Mouse (Mus musculus) forebrain, embryonic 10.5 days (tissue): ENCODE measurements around the gene Cacna1g. TPM values are rescaled to one million over a fixed set of nuclear protein-coding genes. Genes with fewer than 3 reads are reported as not detected.
A peak's percentile ranks its signal among the peaks of the same experiment; 100 is the strongest.

Experiments used
- DNase-seq: peaks from one replicate; pipeline ENCODE4 v3.0.0-alpha.2; 2017; ENCODE audit warnings: low spot score; ENCODE audit errors: extremely low spot score
- H3K27ac ChIP-seq: fragments of 300-500 bp; sonication (generic); 2 replicates; pipeline ENCODE4 v1.5.1; 2016; ENCODE audit warnings: mild to moderate bottlenecking
- H3K27me3 ChIP-seq: fragments of 300-500 bp; sonication (generic); 2 replicates; pipeline ENCODE4 v1.6.1; 2016; ENCODE audit warnings: mild to moderate bottlenecking; ENCODE audit not compliant: poor library complexity, severe bottlenecking
- H3K36me3 ChIP-seq: fragments of 300-500 bp; sonication (generic); replicated peaks from 2 replicates; pipeline ENCODE4 v1.6.1; 2016; ENCODE audit warnings: mild to moderate bottlenecking, moderate library complexity
- H3K4me1 ChIP-seq: fragments of 300-500 bp; sonication (generic); 2 replicates; pipeline ENCODE4 v1.6.1; 2016
- H3K4me3 ChIP-seq: fragments of 300-500 bp; sonication (generic); 2 replicates; pipeline ENCODE4 v1.5.1; 2016; ENCODE audit warnings: mild to moderate bottlenecking, moderate library complexity
- H3K9me3 ChIP-seq: fragments of 300-500 bp; sonication (generic); 2 replicates; pipeline ENCODE4 v1.6.1; 2016; ENCODE audit warnings: mild to moderate bottlenecking, moderate library complexity
- WGBS: fragments of 180-500 bp; shearing (Covaris S2); methylation state at CpG from one replicate; pipeline ENCODE4 v1.1.7; 2016; 5-methylcytosine and 5-hydroxymethylcytosine counted together
- polyA plus RNA-seq: library from polyadenylated mRNA; unstranded; fragments of >200 nt; fragmentation: Nextera tagmentation; extraction: Ambion mirVana; gene quantifications from 2 replicates; pipeline ENCODE4 v1.2.1, GENCODE M21; 2016

Gene Cacna1g
- polyA plus RNA-seq, 1 experiment from 2014 or later, result 7.0 TPM

DNA sequence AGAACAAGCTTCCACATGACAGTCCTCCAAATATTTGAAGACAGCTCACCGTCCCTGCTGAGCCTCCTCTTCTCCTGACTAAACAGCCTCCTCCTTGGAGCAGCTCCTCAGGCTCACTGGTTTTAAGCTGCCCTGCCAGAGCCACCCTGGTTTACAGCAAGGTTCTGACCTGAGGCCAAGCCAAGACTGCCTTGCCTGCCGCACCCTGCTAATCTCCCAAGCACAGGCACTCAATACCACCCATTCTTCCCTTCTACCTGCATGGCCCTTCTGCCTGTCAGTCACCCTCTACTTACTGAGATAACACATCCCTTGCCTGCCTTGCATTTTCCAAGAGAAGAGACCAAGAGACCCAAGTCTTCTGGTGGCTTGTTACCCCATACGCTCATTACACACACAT is 17.7 kb downstream of the Cacna1g start:
- no peak overlapping the region for H3K4me3 ChIP-seq
- peaks cover 71% of the 10 kb centered on the region for H3K36me3 ChIP-seq
- peaks cover 54% of the 10 kb centered on the region for H3K4me1 ChIP-seq
- 78% methylated on average over 3 of the region's 3 CpGs for whole genome bisulfite sequencing
- peaks cover 10% of the 10 kb centered on the region; the same call in 1 of the 2 replicates for H3K27me3 ChIP-seq
- peak overlapping the region; percentile 40; the same call in 1 of the 2 replicates for H3K27ac ChIP-seq
- DNase-seq, result no peak
- H3K9me3 ChIP-seq, result no peaks in the 10 kb centered on the region

DNA sequence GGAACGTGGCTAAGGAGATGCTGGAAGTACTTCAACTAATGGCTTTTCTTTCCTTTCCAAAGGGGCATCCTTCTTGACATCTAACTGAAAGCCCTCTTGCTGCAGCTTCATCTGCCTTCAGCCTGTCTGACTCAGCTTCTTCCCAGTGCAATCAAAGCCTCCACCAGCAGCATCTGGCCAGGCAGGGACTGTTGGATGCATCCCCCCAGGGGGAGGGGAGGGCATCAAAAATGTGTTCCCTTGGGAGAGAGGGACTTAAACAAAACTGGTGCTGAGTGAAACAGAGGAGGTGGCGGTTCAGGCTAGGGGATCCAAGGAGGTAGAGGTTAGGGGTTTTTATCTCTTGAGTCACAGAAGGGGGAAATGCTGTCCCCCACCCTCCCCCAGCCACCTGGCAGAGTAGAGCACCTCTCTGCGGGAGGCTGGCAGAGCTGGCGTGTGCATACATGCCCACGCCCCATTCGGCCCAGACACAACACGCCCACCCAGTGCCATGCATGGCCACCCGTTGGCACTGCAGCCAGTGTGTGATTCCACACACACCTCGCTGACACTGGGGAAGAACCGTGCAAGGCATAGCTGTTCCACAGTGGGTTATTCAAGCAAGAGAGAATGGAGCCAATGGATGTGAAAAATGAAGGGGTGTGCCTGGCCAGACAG is 18.7 kb downstream of the Cacna1g start:
- no peak for DNase-seq
- peaks cover 58% of the 10 kb centered on the region for H3K4me1 ChIP-seq
- WGBS, result 84% methylated on average over 10 of the region's 10 CpGs

GRCm38 (mm10) chr11:94454756-94455155 is 19.2 kb downstream of the Cacna1g start:
- Histone ChIP-seq H3K27ac (peak overlapping the region; percentile 40), H3K4me1 (peaks cover 58% of the 10 kb centered on the region), H3K9me3 (no peaks in the 10 kb centered on the region), H3K36me3 (peaks cover 66% of the 10 kb centered on the region), H3K4me3 (no peak overlapping the region; the same call in 1 of the 2 replicates), H3K27me3 (peaks cover 16% of the 10 kb centered on the region; the same call in 1 of the 2 replicates)
- 71% methylated on average over 5 of the region's 5 CpGs for WGBS
- DNase-seq, result no peak

More for the DNA sequence above, 18.7 kb downstream of the Cacna1g start:
- Histone ChIP-seq H3K4me3 (no peak overlapping the region), H3K9me3 (no peaks in the 10 kb centered on the region), H3K27me3 (peaks cover 15% of the 10 kb centered on the region; the same call in 1 of the 2 replicates), H3K36me3 (peaks cover 67% of the 10 kb centered on the region), H3K27ac (0 out of 2 replicates have a peak overlapping the region, but pooled peaks have one; percentile 40)

- no peak for DNase-seq
- no peak overlapping the region for H3K4me3 ChIP-seq
- H3K27ac ChIP-seq, result 0 out of 2 replicates have a peak overlapping the region, but pooled peaks have one; percentile 30
- peaks cover 45% of the 10 kb centered on the region for H3K36me3 ChIP-seq
- H3K27me3 ChIP-seq, result peaks cover 16% of the 10 kb centered on the region; the same call in 1 of the 2 replicates
- H3K9me3 ChIP-seq, result no peaks in the 10 kb centered on the region
- H3K4me1 ChIP-seq, result peaks cover 57% of the 10 kb centered on the region
- WGBS, result 73% methylated on average over 12 of the region's 12 CpGs
These were observed 22.8 kb downstream of the Cacna1g start for GRCm38 (mm10) chr11:94451091-94451773.

- H3K27ac ChIP-seq, result peak overlapping the region; percentile 48
- DNase-seq, result no peak
- H3K36me3 ChIP-seq, result peaks cover 33% of the 10 kb centered on the region
- peaks cover 16% of the 10 kb centered on the region; the same call in 1 of the 2 replicates for H3K27me3 ChIP-seq
- no peak overlapping the region for H3K4me3 ChIP-seq
- no peaks in the 10 kb centered on the region for H3K9me3 ChIP-seq
- H3K4me1 ChIP-seq, result peaks cover 63% of the 10 kb centered on the region
- WGBS, result 63% methylated on average over 5 of the region's 5 CpGs
These were observed 24.1 kb downstream of the Cacna1g start for GRCm38 (mm10) chr11:94449886-94450285.

DNA sequence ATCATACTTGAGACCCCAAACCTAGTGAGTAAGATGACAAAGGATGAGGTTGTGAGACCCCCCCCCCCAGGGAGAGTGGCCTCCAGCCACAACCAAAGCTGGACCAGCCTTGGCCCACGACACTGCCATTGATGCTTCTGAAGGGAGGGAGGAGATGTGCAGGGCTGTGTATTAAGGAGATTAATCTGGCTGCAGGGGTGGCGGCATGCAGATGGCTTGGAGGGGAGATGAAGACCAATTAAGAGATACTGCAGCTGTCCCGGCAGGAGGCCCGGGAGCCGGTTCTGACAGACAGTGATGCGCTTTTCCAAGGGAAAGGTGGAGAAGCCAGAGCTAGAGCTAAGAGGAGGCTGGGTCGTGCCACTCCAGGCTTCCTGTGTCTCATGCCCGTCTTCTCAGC is 24.8 kb downstream of the Cacna1g start:
- DNase-seq, result no peak
- Histone ChIP-seq H3K9me3 (no peaks in the 10 kb centered on the region), H3K27me3 (peaks cover 11% of the 10 kb centered on the region; the same call in 1 of the 2 replicates), H3K4me3 (no peak overlapping the region), H3K27ac (peak overlapping the region; percentile 48), H3K4me1 (peaks cover 63% of the 10 kb centered on the region), H3K36me3 (peaks cover 27% of the 10 kb centered on the region)
- 31% methylated on average over 8 of the region's 8 CpGs for WGBS

- H3K4me3 ChIP-seq, result no peak overlapping the region
- WGBS, result 8% methylated on average over 3 of the region's 3 CpGs
- peaks cover 11% of the 10 kb centered on the region; the same call in 1 of the 2 replicates for H3K27me3 ChIP-seq
- no peaks in the 10 kb centered on the region for H3K9me3 ChIP-seq
- peak; percentile 40 for DNase-seq
- peak overlapping the region; percentile 68 for H3K27ac ChIP-seq
- H3K4me1 ChIP-seq, result peaks cover 84% of the 10 kb centered on the region
- H3K36me3 ChIP-seq, result peaks cover 38% of the 10 kb centered on the region
These were observed 27.0 kb downstream of the Cacna1g start for GRCm38 (mm10) chr11:94447017-94447416.

- no peak overlapping the region for H3K4me3 ChIP-seq
- H3K27me3 ChIP-seq, result peaks cover 2% of the 10 kb centered on the region; the same call in 1 of the 2 replicates
- H3K4me1 ChIP-seq, result peaks cover 87% of the 10 kb centered on the region
- H3K27ac ChIP-seq, result 0 out of 2 replicates have a peak overlapping the region, but pooled peaks have one; percentile 4
- WGBS, result 55% methylated on average over 4 of the region's 4 CpGs
- no peak for DNase-seq
- H3K9me3 ChIP-seq, result no peaks in the 10 kb centered on the region
- peaks cover 40% of the 10 kb centered on the region for H3K36me3 ChIP-seq
These were observed 28.7 kb downstream of the Cacna1g start for GRCm38 (mm10) chr11:94445300-94445699.

- no peaks in the 10 kb centered on the region for H3K27me3 ChIP-seq
- peaks cover 43% of the 10 kb centered on the region for H3K36me3 ChIP-seq
- H3K4me1 ChIP-seq, result peaks cover 87% of the 10 kb centered on the region
- WGBS, result 70% methylated on average over 5 of the region's 5 CpGs
- no peak overlapping the region; the same call in 1 of the 2 replicates for H3K27ac ChIP-seq
- no peaks in the 10 kb centered on the region for H3K9me3 ChIP-seq
- no peak for DNase-seq
- H3K4me3 ChIP-seq, result no peak overlapping the region
These were observed 29.2 kb downstream of the Cacna1g start for GRCm38 (mm10) chr11:94444829-94445228.

DNA sequence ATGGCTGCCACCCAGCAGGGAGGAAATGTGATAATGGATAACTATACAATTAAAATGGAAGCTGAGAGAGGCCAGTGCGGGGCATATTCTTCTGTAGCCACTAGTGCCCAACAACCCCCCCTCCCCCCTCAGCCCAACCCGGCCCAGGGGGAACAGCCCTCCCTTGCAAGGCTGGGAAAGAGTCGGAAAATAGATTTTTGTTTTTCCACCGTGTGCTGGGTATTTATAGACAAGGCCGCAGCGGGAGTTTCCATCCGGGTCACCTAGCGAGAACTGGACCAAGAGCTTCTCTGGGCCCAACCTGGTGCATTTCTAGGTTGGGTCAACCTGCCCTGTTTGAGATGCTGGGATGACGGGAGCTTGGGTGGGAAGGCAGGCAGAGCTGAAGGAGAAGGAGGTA is 32.2 kb downstream of the Cacna1g start:
- WGBS, result 79% methylated on average over 9 of the region's 9 CpGs
- no peaks in the 10 kb centered on the region for H3K9me3 ChIP-seq
- peaks cover 50% of the 10 kb centered on the region for H3K36me3 ChIP-seq
- no peak overlapping the region for H3K4me3 ChIP-seq
- no peaks in the 10 kb centered on the region for H3K27me3 ChIP-seq
- peaks cover 91% of the 10 kb centered on the region for H3K4me1 ChIP-seq
- H3K27ac ChIP-seq, result peak overlapping the region; percentile 74
- no peak for DNase-seq

DNA sequence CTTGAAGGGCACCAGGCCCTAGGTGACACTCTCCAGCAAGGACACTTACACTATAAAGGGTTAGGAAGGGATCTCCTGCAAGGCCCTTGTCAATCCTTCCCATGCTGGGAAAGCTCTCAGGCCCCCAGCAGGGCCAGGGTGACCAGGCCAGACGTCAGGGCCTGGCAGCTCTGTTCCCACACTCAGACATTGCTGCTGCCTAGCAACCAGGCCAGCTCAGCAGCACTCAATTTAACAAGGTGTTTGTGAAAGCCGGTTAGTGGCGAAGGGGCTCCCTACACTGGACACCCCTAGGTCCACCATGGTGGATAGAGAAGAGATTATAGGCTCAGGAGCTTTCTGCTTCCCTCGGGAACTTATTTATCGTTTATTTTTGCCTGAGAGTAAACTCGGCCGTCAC is 32.9 kb downstream of the Cacna1g start:
- H3K9me3 ChIP-seq, result no peaks in the 10 kb centered on the region
- H3K4me3 ChIP-seq, result no peak overlapping the region
- peak; percentile 42 for DNase-seq
- H3K36me3 ChIP-seq, result peaks cover 55% of the 10 kb centered on the region
- H3K27ac ChIP-seq, result peak overlapping the region; percentile 74
- H3K4me1 ChIP-seq, result peaks cover 85% of the 10 kb centered on the region
- WGBS, result 42% methylated on average over 7 of the region's 7 CpGs
- H3K27me3 ChIP-seq, result no peaks in the 10 kb centered on the region

- H3K27ac ChIP-seq, result peak overlapping the region; percentile 74
- DNase-seq, result no peak
- no peak overlapping the region for H3K4me3 ChIP-seq
- H3K4me1 ChIP-seq, result peaks cover 78% of the 10 kb centered on the region
- H3K27me3 ChIP-seq, result peaks cover 6% of the 10 kb centered on the region; the same call in 1 of the 2 replicates
- peaks cover 55% of the 10 kb centered on the region for H3K36me3 ChIP-seq
- no peaks in the 10 kb centered on the region for H3K9me3 ChIP-seq
- WGBS, result 75% methylated on average over 6 of the region's 6 CpGs
These were observed 33.6 kb downstream of the Cacna1g start for GRCm38 (mm10) chr11:94440421-94440820.
